Mouse (Mus musculus) neural tube, embryonic 12.5 days (tissue): ENCODE measurements at regions not wholly inside any gene's neighbourhood (a gene's known extent, or its start where the extent isn't known, plus 50 kb on each side); places are given as distances from the start of the nearest gene placed in this dataset.
A peak's percentile ranks its signal among the peaks of the same experiment; 100 is the strongest.
"Not testable (repeated sequence)": the region's sequence is repeated elsewhere in the genome, so short reads cannot be mapped to it uniquely, and the experiment has no call there.

ENCODE experiments used
- ATAC-seq: fragments of 200-750 bp; cut with Nextera tagmentation; 2 replicates; pipeline ENCODE4 v1.8.0; 2017; ENCODE audit warnings: low read depth, mild to moderate bottlenecking, moderate TSS enrichment, moderate library complexity; ENCODE audit not compliant: low FRiP score
- H3K27ac ChIP-seq: fragments of 300-500 bp; sonication (generic); 2 replicates; pipeline ENCODE4 v1.5.1; 2016
- H3K27me3 ChIP-seq: fragments of 300-500 bp; sonication (generic); replicated peaks from 2 replicates; pipeline ENCODE4 v1.6.1; 2016; ENCODE audit warnings: mild to moderate bottlenecking
- H3K36me3 ChIP-seq: fragments of 300-500 bp; sonication (generic); 2 replicates; pipeline ENCODE4 v1.6.1; 2016; ENCODE audit warnings: mild to moderate bottlenecking
- H3K4me1 ChIP-seq: fragments of 300-500 bp; sonication (generic); 2 replicates; pipeline ENCODE4 v1.6.1; 2016
- H3K4me2 ChIP-seq: fragments of 300-500 bp; sonication (generic); replicated peaks from 2 replicates; pipeline ENCODE4 v1.6.1; 2016; ENCODE audit warnings: mild to moderate bottlenecking
- H3K4me3 ChIP-seq: fragments of 300-500 bp; sonication (generic); 2 replicates; pipeline ENCODE4 v1.5.1; 2016
- H3K9ac ChIP-seq: fragments of 300-500 bp; sonication (generic); 2 replicates; pipeline ENCODE4 v1.6.1; 2016; ENCODE audit warnings: mild to moderate bottlenecking
- H3K9me3 ChIP-seq: fragments of 300-500 bp; sonication (generic); 2 replicates; pipeline ENCODE4 v1.6.1; 2016; ENCODE audit warnings: mild to moderate bottlenecking
- WGBS: fragments of 180-500 bp; shearing (Covaris S2); methylation state at CpG from one replicate; pipeline ENCODE4 v1.1.7; 2016; 5-methylcytosine and 5-hydroxymethylcytosine counted together

GRCm38 (mm10) chr13:82562576-82562975 lies 779.7 kb downstream of the Cetn3 start:
- no peaks in the 10 kb centered on the region for H3K9me3 ChIP-seq
- no peaks in the 10 kb centered on the region for H3K4me1 ChIP-seq
- no peaks in the 10 kb centered on the region for H3K36me3 ChIP-seq
- H3K4me2 ChIP-seq, result no peak overlapping the region
- H3K27me3 ChIP-seq, result no peaks in the 10 kb centered on the region
- no peak for ATAC-seq
- WGBS, result 89% methylated on average over 4 of the region's 4 CpGs
- H3K4me3 ChIP-seq, result no peak overlapping the region
- no peak overlapping the region for H3K9ac ChIP-seq
- no peak overlapping the region for H3K27ac ChIP-seq

- no peak overlapping the region for H3K4me3 ChIP-seq
- H3K27ac ChIP-seq, result no peak overlapping the region
- no peak overlapping the region for H3K4me2 ChIP-seq
- no peaks in the 10 kb centered on the region for H3K36me3 ChIP-seq
- no peak overlapping the region for H3K9ac ChIP-seq
- no peaks in the 10 kb centered on the region for H3K4me1 ChIP-seq
- 89% methylated on average over 1 of the region's 1 CpGs for WGBS
- no peaks in the 10 kb centered on the region for H3K9me3 ChIP-seq
- no peaks in the 10 kb centered on the region for H3K27me3 ChIP-seq
- ATAC-seq, result no peak
These were observed 788.0 kb downstream of the Cetn3 start for GRCm38 (mm10) chr13:82570925-82571324.

- Histone ChIP-seq H3K36me3 (no peaks in the 10 kb centered on the region), H3K9me3 (no peaks in the 10 kb centered on the region), H3K27ac (no peak overlapping the region), H3K9ac (no peak overlapping the region), H3K4me3 (no peak overlapping the region), H3K27me3 (no peaks in the 10 kb centered on the region), H3K4me2 (no peak overlapping the region), H3K4me1 (no peaks in the 10 kb centered on the region)
- ATAC-seq, result no peak
- WGBS, result 90% methylated on average over 4 of the region's 4 CpGs
These were observed 795.1 kb downstream of the Cetn3 start for GRCm38 (mm10) chr13:82577937-82578336.

GRCm38 (mm10) chr13:82586335-82586734 lies 803.5 kb downstream of the Cetn3 start:
- Histone ChIP-seq H3K4me3 (no peak overlapping the region), H3K27ac (no peak overlapping the region), H3K9me3 (peaks cover 4% of the 10 kb centered on the region; the same call in 1 of the 2 replicates), H3K4me2 (no peak overlapping the region), H3K4me1 (no peaks in the 10 kb centered on the region), H3K27me3 (no peaks in the 10 kb centered on the region), H3K36me3 (no peaks in the 10 kb centered on the region), H3K9ac (no peak overlapping the region)
- 77% methylated on average over 1 of the region's 1 CpGs for WGBS
- ATAC-seq, result no peak

GRCm38 (mm10) chr13:82593831-82594230 lies 811.0 kb downstream of the Cetn3 start:
- H3K4me3 ChIP-seq, result no peak overlapping the region
- no peak overlapping the region for H3K4me2 ChIP-seq
- H3K36me3 ChIP-seq, result no peaks in the 10 kb centered on the region
- H3K4me1 ChIP-seq, result no peaks in the 10 kb centered on the region
- WGBS, result 91% methylated on average over 8 of the region's 8 CpGs
- H3K27ac ChIP-seq, result no peak overlapping the region
- no peaks in the 10 kb centered on the region for H3K9me3 ChIP-seq
- H3K9ac ChIP-seq, result no peak overlapping the region
- no peaks in the 10 kb centered on the region for H3K27me3 ChIP-seq
- ATAC-seq, result no peak

GRCm38 (mm10) chr13:82595566-82595965 lies 812.7 kb downstream of the Cetn3 start:
- Histone ChIP-seq H3K9me3 (no peaks in the 10 kb centered on the region), H3K27ac (no peak overlapping the region), H3K4me1 (no peaks in the 10 kb centered on the region), H3K36me3 (no peaks in the 10 kb centered on the region), H3K4me2 (no peak overlapping the region), H3K9ac (no peak overlapping the region), H3K27me3 (no peaks in the 10 kb centered on the region), H3K4me3 (no peak overlapping the region)
- no peak for ATAC-seq

GRCm38 (mm10) chr13:82605868-82606267 lies 823.0 kb downstream of the Cetn3 start:
- not testable (repeated sequence) for H3K4me1 ChIP-seq, H3K9me3 ChIP-seq, H3K9ac ChIP-seq, H3K36me3 ChIP-seq, H3K27ac ChIP-seq, ATAC-seq, H3K4me3 ChIP-seq, H3K27me3 ChIP-seq, H3K4me2 ChIP-seq
- WGBS, result 61% methylated on average over 3 of the region's 3 CpGs

- H3K4me2 ChIP-seq, result no peak overlapping the region
- WGBS, result 78% methylated on average over 4 of the region's 4 CpGs
- no peaks in the 10 kb centered on the region for H3K36me3 ChIP-seq
- H3K9ac ChIP-seq, result no peak overlapping the region
- no peak overlapping the region for H3K4me3 ChIP-seq
- H3K4me1 ChIP-seq, result no peaks in the 10 kb centered on the region
- H3K27me3 ChIP-seq, result no peaks in the 10 kb centered on the region
- no peak overlapping the region for H3K27ac ChIP-seq
- ATAC-seq, result no peak
- no peaks in the 10 kb centered on the region for H3K9me3 ChIP-seq
These were observed 836.3 kb downstream of the Cetn3 start for GRCm38 (mm10) chr13:82619005-82619653.

- H3K9me3 ChIP-seq, result no peaks in the 10 kb centered on the region
- no peak overlapping the region for H3K27ac ChIP-seq
- no peak overlapping the region for H3K4me2 ChIP-seq
- no peak overlapping the region for H3K9ac ChIP-seq
- ATAC-seq, result no peak
- no peaks in the 10 kb centered on the region for H3K4me1 ChIP-seq
- 78% methylated on average over 3 of the region's 3 CpGs for WGBS
- H3K27me3 ChIP-seq, result no peaks in the 10 kb centered on the region
- no peaks in the 10 kb centered on the region for H3K36me3 ChIP-seq
- no peak overlapping the region for H3K4me3 ChIP-seq
These were observed 837.2 kb downstream of the Cetn3 start for GRCm38 (mm10) chr13:82620036-82620435.

- Histone ChIP-seq H3K9me3 (no peaks in the 10 kb centered on the region), H3K4me1 (no peaks in the 10 kb centered on the region), H3K27me3 (no peaks in the 10 kb centered on the region), H3K36me3 (no peaks in the 10 kb centered on the region), H3K9ac (no peak overlapping the region), H3K4me2 (no peak overlapping the region), H3K4me3 (no peak overlapping the region), H3K27ac (no peak overlapping the region)
- peak; percentile 69 for ATAC-seq
- 33% methylated on average over 1 of the region's 1 CpGs for WGBS
These were observed 837.9 kb downstream of the Cetn3 start for GRCm38 (mm10) chr13:82620749-82621148.

GRCm38 (mm10) chr13:82628727-82629126 lies 845.9 kb downstream of the Cetn3 start:
- not testable (repeated sequence) for H3K4me2 ChIP-seq, H3K27ac ChIP-seq, H3K4me3 ChIP-seq, H3K4me1 ChIP-seq, H3K36me3 ChIP-seq, H3K9ac ChIP-seq, H3K27me3 ChIP-seq, ATAC-seq, H3K9me3 ChIP-seq
